Mouse (Mus musculus): ENCODE results near the gene Msl1.

Msl1 gene

GRCm38 (mm10) chr11:98776843-98777590 is 18.3 kb upstream of the Msl1 start:
- peak in 1 of 2 experiments; percentile 35 for DNase-seq (ENCODE audit: low spot score in 2 of 2)

- no peak for DNase-seq (ENCODE audit: low spot score in 2 of 2)
Observed at GRCm38 (mm10) chr11:98777888-98778287, 17.4 kb upstream of the Msl1 start.

DNA sequence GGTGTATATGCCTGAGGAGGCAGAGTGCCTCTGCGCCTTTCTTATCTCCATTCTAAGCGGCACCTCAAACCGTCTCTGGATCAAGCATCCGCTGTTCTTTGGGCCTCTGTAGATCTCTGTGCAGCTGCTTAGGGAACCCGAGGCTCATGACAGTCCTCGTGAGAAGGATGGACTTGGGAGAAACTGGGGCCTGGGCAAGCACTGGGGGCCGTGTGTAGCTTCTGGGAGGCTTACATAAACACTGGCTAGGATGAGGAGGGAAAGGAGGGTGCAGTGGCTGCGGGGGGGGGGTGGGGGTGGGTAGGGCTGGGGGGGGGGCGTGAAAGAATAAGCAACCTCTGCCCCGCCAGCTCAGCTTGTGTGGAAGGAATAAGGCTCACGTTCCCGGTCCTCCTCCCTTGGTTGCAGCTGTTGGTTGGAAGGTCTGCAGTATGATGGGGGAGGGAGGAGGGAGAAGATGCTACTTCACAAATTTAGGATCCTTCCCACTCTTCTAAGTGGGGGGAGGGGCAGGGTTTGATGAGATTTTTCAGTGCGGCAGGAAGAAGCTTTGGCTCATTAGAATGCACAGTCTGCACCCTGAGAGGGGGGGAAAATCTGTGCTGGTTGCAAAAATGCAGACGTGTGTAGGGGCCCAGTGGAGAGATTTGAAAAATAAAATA is 13.3 kb upstream of the Msl1 start:
- DNase-seq (ENCODE audit: low spot score in 2 of 2), result peak; percentile 75 to 89

GRCm38 (mm10) chr11:98782651-98783235 is 12.6 kb upstream of the Msl1 start:
- DNase-seq (ENCODE audit: low spot score in 2 of 2), result peak in 1 of 2 experiments; percentile 30

DNA sequence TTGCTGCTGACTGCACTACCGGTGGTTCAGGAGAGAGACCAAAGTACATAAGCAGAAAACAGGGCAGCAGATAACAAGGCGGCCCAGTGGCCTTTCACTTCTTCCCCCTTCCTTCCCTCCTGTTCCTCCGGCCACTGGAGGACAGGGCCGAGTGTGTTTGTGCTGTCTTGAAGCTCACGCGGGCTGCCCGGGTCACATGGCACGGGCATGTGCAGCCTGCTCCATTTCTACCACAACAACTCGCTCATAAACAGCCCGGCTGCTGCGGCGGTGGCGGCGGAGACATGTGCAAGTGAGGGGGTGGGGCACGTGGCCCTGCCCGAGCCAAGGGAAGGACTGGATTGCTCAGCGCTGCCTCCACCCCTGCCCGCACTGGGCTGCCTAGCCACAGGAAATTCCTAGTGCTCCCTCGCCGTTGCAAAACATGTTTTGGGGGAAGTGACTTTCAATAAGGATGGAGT is 12.1 kb upstream of the Msl1 start:
- DNase-seq (ENCODE audit: low spot score in 2 of 2), result peak; percentile 98 to 99

GRCm38 (mm10) chr11:98784139-98784538 is 11.2 kb upstream of the Msl1 start:
- DNase-seq (ENCODE audit: low spot score in 2 of 2), result no peak

GRCm38 (mm10) chr11:98785214-98785613 is 10.1 kb upstream of the Msl1 start:
- DNase-seq (ENCODE audit: low spot score in 2 of 2), result no peak

DNA sequence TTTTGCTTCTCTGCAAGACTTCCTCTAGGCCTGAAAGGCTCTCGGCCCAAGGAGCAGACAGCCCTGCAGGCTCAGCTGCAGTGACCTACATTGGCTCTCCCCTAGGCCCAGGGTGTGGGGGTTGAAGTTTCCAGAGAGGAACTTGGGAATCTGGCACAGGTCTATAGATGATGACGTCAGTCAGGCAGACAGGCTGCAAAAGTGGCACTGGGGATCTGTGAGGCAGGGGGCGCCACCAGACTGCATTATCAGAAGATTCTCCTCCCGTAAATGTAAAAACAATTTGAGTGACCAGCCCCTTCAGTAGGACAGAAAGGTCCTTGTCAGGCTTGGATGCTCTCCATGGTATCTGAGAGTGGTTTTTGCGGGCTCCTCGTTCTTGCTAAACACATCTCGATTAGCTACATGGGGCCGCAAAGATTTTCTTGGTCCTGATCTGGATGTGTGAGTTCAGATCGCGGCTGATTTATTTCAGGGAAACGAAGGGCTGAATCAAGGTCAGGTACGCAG is 9.5 kb upstream of the Msl1 start:
- peak; percentile 83 to 86 for DNase-seq (ENCODE audit: low spot score in 2 of 2)

DNA sequence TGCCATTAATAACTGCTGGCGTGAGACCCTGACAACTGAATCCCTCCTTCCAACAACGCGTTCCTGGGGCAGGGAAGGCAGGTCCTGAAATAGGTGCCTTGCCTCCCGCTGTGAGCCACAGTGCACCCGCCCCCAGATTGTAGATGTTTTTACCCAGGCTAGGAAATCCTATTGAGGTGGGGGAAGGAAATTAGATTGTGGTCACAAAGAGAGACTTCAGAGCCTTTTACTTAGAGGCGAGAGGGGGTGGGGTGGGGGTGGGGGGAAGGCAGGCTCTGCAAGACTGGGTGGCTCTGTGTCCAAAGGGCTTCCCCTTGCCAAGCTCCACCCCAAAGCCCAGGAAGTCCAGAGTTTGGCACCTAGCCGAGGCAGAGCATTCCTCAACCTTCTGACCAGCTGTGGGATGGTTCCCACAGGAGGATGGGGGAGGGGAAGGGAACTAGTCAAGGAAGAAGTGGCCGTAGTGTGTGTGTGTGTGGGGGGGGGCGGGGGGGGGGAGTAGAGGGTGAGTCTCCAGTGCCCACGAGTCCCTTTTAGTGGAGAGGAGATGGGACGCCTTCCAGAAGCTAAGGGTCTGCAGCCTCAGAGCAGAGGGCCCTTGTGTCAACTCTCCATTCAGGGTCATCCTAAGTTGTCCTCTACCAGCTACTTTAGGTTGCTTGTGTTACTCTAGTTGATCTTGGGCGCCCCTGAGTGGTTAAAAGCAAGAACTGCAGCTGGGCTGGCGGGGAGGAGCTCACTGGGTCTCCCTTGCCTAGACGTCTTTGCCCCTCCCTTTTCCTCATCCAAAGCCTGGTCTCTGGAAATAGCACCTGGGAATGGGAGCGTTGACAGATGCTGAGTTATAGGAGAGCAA is 8.7 kb upstream of the Msl1 start:
- DNase-seq (ENCODE audit: low spot score in 2 of 2), result peak; percentile 93 to 95

DNA sequence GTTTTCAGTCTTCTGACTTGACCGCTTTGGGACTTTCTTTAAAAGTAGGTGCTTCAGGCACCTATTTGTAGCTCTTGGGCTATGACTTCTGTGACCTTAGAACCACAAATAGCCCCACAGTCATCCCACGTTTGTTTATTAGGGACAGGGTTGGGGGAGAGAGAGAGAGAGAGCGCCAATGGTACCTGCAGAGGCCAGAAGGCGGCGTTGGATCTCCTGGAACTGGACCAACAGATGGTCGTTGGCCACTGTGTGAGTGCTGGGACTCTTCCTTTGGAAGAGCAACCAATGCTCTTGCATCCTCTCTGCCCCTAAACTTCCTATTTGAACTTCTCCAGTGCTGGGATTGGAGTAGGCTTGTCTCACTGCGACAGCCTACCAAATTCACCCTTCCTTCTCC is 8.1 kb upstream of the Msl1 start:
- no peak for DNase-seq (ENCODE audit: low spot score in 2 of 2)

DNA sequence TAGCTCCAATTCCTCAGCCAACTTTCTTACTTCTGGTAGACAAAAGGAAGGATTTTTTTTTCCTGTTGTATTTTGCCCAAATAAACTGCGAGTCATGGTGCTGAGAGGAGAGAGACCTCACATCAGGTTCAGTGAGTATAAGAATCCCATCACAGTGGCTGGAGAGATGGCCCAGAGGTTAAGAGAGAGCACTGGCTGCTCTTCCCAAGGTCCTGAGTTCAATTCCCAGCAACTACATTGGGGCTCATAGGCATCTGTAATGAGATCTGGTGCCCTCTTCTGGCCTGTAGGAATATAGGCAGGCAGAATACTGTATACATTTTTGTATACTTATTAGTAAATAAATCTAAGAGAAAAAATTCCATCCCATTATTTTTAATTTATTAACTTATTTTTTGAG is 7.6 kb upstream of the Msl1 start:
- DNase-seq (ENCODE audit: low spot score in 2 of 2), result no peak

- DNase-seq (ENCODE audit: low spot score in 2 of 2), result no peak
Observed at GRCm38 (mm10) chr11:98788139-98788538, 7.2 kb upstream of the Msl1 start.

- DNase-seq (ENCODE audit: low spot score in 2 of 2), result peak; percentile 76 to 85
Observed at GRCm38 (mm10) chr11:98788550-98789218, 6.6 kb upstream of the Msl1 start.

- peak in 1 of 2 experiments; percentile 23 for DNase-seq (ENCODE audit: low spot score in 2 of 2)
Observed at GRCm38 (mm10) chr11:98789219-98789807, 6.0 kb upstream of the Msl1 start.

DNA sequence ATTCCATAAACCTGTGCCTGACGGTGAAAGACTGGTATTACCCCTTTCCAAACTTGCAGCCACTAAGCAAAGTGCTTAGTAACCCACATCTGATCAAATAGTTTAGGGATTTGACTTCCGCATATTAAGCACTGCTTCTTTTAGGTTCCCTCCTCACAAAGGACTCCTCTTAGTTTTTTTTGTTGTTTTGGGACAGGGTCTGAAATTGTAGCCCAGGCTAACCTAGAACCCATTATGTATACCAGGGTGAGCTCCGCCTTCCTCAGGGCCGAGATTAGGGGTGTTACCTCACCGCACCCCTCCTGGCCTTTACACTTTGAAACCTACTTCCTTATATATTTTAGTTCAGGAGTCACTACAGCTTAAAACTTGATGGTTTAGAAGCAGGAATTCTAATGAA is 5.5 kb upstream of the Msl1 start:
- no peak for DNase-seq (ENCODE audit: low spot score in 2 of 2)

DNA sequence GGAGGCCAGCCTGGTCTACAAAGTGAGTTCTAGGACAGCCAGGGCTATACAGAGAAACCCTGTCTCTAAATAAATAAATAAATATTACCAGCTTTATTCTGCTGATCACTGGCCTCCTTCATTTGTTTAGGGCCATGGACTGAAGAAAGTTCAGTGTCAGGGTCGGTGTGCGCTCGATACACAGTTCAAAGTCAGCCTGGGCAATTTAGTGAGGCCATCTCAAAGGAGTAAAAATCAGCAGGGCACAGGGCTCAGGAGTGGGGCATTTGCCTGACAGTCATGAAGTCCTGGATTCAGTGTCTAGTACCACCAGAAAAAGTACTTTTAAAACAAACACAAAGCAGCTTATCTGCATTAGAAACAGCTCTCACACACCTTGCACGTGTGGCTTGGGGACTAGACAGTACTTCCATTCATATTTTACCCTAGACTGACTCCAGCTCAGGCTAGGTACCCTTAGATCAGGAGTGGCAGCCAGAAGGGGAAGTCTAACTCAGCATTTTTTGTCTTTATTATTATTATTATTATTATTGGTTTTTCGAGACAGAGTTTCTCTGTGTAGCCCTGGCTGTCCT is 4.6 kb upstream of the Msl1 start:
- DNase-seq (ENCODE audit: low spot score in 2 of 2), result no peak

GRCm38 (mm10) chr11:98791448-98791847 is 3.9 kb upstream of the Msl1 start:
- DNase-seq (ENCODE audit: low spot score in 2 of 2), result no peak

- DNase-seq (ENCODE audit: low spot score in 2 of 2), result no peak
Observed at GRCm38 (mm10) chr11:98792081-98792480, 3.2 kb upstream of the Msl1 start.

- peak; percentile 56 to 62 for DNase-seq (ENCODE audit: low spot score in 2 of 2)
Observed at GRCm38 (mm10) chr11:98794469-98795014, 774 bp upstream of the Msl1 start.
